Mouse (Mus musculus) erythroblast, embryonic 14.5 days (primary cell): ENCODE data around the gene Hist1h2af.

ENCODE experiments used
- GATA1 ChIP-seq: IDR thresholded peaks from 2 replicates; pipeline ENCODE4 v1.6.1; 2012; ENCODE audit warnings: low read length, inconsistent platforms, mixed read lengths
- TAL1 ChIP-seq: IDR thresholded peaks from 3 replicates; pipeline ENCODE4 v1.6.1; 2012; ENCODE audit warnings: low read length, inconsistent platforms, mixed read lengths

DNA sequence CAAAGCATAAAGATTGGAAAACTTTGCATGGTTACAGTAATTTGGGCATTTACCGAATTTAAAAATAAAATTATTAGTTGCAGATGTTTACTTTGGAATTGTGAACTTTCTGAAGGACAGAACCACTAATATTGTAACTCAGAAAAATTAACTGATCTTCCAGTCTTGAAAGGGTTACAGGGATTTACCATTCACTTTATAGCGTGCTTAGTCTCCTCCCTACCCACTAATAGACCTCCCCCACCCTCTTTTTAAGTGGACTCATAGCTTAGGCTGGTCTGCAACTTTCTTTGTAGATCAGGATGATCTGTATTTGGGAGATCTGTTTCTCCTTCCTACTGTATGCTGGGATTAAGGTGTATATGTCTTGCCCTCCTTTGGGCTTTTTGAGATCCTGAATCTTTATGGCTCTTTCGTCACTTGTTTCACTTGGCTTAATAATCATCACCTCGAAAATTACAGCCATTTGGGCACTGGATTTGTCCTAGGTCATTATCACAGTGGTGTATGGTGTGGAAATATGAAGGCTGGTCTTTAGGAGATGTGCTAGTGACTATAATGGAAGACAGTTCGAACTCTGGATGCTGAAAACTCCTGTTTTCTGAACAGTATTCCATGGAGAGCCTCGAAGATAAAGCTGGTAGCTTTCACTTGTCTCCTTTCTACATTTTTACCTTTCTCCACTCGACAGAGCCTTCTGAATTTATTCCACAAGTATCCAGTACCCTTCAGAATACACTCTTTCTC, 2.5 kb downstream of the Hist1h2af start:
- TF ChIP-seq TAL1 (no peak), GATA1 (no peak)
